Mouse (Mus musculus) lung, postnatal 0 days (tissue): ENCODE data around the gene Hist1h2ah.

ENCODE experiments used
- CTCF ChIP-seq: IDR thresholded peaks from 2 replicates; pipeline ENCODE4 v1.5.1; 2016; ENCODE audit warnings: antibody characterized with exemption, mild to moderate bottlenecking
- EP300 ChIP-seq: IDR thresholded peaks from 2 replicates; pipeline ENCODE4 v1.6.1; 2016; ENCODE audit warnings: antibody characterized with exemption, mild to moderate bottlenecking, control low read depth

- TF ChIP-seq CTCF (no peak), EP300 (no peak)
Measured at GRCm38 (mm10) chr13:22036986-22037385, 1.6 kb upstream of the Hist1h2ah start.
